Mouse (Mus musculus) hindbrain, postnatal 0 days (tissue): ENCODE results near the gene Rpl29. TPM values are rescaled to one million over a fixed set of nuclear protein-coding genes. Genes with fewer than 3 reads are reported as not detected.

Experiments used
- ATAC-seq: fragments of 200-750 bp; cut with Nextera tagmentation; 2 replicates; pipeline ENCODE4 v1.8.0; 2017; ENCODE audit warnings: mild to moderate bottlenecking, moderate TSS enrichment, moderate library complexity
- DNase-seq: peaks from one replicate; pipeline ENCODE4 v3.0.0-alpha.2; 2015; ENCODE audit warnings: low spot score
- H3K27ac ChIP-seq: fragments of 300-500 bp; sonication (generic); 2 replicates; pipeline ENCODE4 v1.5.1; 2014; ENCODE audit warnings: mild to moderate bottlenecking
- H3K27me3 ChIP-seq: fragments of 300-500 bp; sonication (generic); 2 replicates; pipeline ENCODE4 v1.6.1; 2014; ENCODE audit warnings: low read length, mixed read lengths; ENCODE audit not compliant: insufficient read depth
- H3K36me3 ChIP-seq: fragments of 300-500 bp; sonication (generic); 2 replicates; pipeline ENCODE4 v1.6.1; 2014; ENCODE audit warnings: low read length, mixed read lengths; ENCODE audit not compliant: insufficient read depth
- H3K4me1 ChIP-seq: fragments of 300-500 bp; sonication (generic); 2 replicates; pipeline ENCODE4 v1.6.1; 2014; ENCODE audit warnings: antibody characterized with exemption, low read length, mixed read lengths; ENCODE audit not compliant: insufficient read depth
- H3K4me2 ChIP-seq: fragments of 300-500 bp; sonication (generic); 2 replicates; pipeline ENCODE4 v1.6.1; 2014; ENCODE audit warnings: low read depth, mild to moderate bottlenecking, low read length, moderate library complexity, mixed read lengths
- H3K4me3 ChIP-seq: fragments of 300-500 bp; sonication (generic); 2 replicates; pipeline ENCODE4 v1.5.1; 2014; ENCODE audit warnings: low read length
- H3K9ac ChIP-seq: fragments of 300-500 bp; sonication (generic); replicated peaks from 2 replicates; pipeline ENCODE4 v1.6.1; 2014; ENCODE audit warnings: mild to moderate bottlenecking, low read length, moderate library complexity, mixed read lengths
- H3K9me3 ChIP-seq: fragments of 300-500 bp; sonication (generic); 2 replicates; pipeline ENCODE4 v1.6.1; 2016; ENCODE audit warnings: low read length, mixed read lengths
- CTCF ChIP-seq: IDR thresholded peaks from 2 replicates; pipeline ENCODE4 v1.5.1; 2016; ENCODE audit warnings: antibody characterized with exemption, control low read depth, low read depth
- WGBS: fragments of 180-500 bp; shearing (Covaris S2); extraction: QIAGEN DNeasy Blood & Tissue Kit; methylation state at CpG from one replicate; pipeline ENCODE4 v1.1.7; 2014; 5-methylcytosine and 5-hydroxymethylcytosine counted together
- polyA plus RNA-seq: library from polyadenylated mRNA; unstranded; fragments of >200 nt; fragmentation: Nextera tagmentation; extraction: Ambion mirVana; gene quantifications from 2 replicates; pipeline ENCODE4 v1.2.1, GENCODE M21; 2015
- total RNA-seq: library from RNA; depleted of rRNA; stranded (reverse); fragments of >200 nt; gene quantifications from 2 replicates; pipeline ENCODE4 v1.2.3, GENCODE M21; 2014

Rpl29 gene
- total and polyA plus RNA-seq, 2 experiments from 2014 or later: 689 to 792 TPM

GRCm38 (mm10) chr9:106410086-106410650, 19.1 kb upstream of the Rpl29 start:
- H3K4me3 ChIP-seq: no peak overlapping the region
- H3K27ac ChIP-seq: no peak overlapping the region
- no peaks in the 10 kb centered on the region for H3K4me1 ChIP-seq
- H3K9me3 ChIP-seq: no peaks in the 10 kb centered on the region
- ATAC-seq (no peak), DNase-seq (no peak)
- 82% methylated on average over 2 of the region's 2 CpGs for WGBS
- no peaks in the 10 kb centered on the region for H3K36me3 ChIP-seq
- TF ChIP-seq CTCF: no peak
- H3K9ac ChIP-seq: no peak overlapping the region
- H3K4me2 ChIP-seq: no peak overlapping the region
- H3K27me3 ChIP-seq: no peaks in the 10 kb centered on the region

- Histone ChIP-seq H3K4me1 (no peaks in the 10 kb centered on the region), H3K9ac (no peak overlapping the region), H3K36me3 (no peaks in the 10 kb centered on the region), H3K9me3 (no peaks in the 10 kb centered on the region), H3K4me2 (no peak overlapping the region), H3K27me3 (no peaks in the 10 kb centered on the region), H3K4me3 (no peak overlapping the region), H3K27ac (no peak overlapping the region)
- ATAC-seq (no peak), DNase-seq (no peak)
- 71% methylated on average over 9 of the region's 9 CpGs for WGBS
- TF ChIP-seq CTCF: no peak
Measured at GRCm38 (mm10) chr9:106411091-106411594, 18.1 kb upstream of the Rpl29 start.

GRCm38 (mm10) chr9:106411729-106412128, 17.5 kb upstream of the Rpl29 start:
- H3K9ac ChIP-seq: no peak overlapping the region

GRCm38 (mm10) chr9:106412210-106412609, 17.0 kb upstream of the Rpl29 start:
- no peaks in the 10 kb centered on the region for H3K4me1 ChIP-seq
- 76% methylated on average over 3 of the region's 3 CpGs for WGBS
- no peaks in the 10 kb centered on the region for H3K9me3 ChIP-seq

More at GRCm38 (mm10) chr9:106411729-106412128, 17.5 kb upstream of the Rpl29 start:
- Histone ChIP-seq H3K27ac (no peak overlapping the region), H3K4me3 (no peak overlapping the region), H3K36me3 (no peaks in the 10 kb centered on the region), H3K4me2 (no peak overlapping the region), H3K4me1 (no peaks in the 10 kb centered on the region), H3K9me3 (no peaks in the 10 kb centered on the region), H3K27me3 (no peaks in the 10 kb centered on the region)
- ATAC-seq (no peak), DNase-seq (no peak)
- 78% methylated on average over 6 of the region's 6 CpGs for whole genome bisulfite sequencing
- TF ChIP-seq CTCF: no peak

GRCm38 (mm10) chr9:106413606-106414005, 15.6 kb upstream of the Rpl29 start:
- Histone ChIP-seq H3K27ac (no peak overlapping the region), H3K9ac (no peak overlapping the region), H3K36me3 (no peaks in the 10 kb centered on the region), H3K4me2 (no peak overlapping the region), H3K4me1 (peaks cover 4% of the 10 kb centered on the region; the same call in 1 of the 2 replicates), H3K4me3 (no peak overlapping the region), H3K9me3 (no peaks in the 10 kb centered on the region), H3K27me3 (no peaks in the 10 kb centered on the region)
- ATAC-seq (no peak), DNase-seq (no peak)
- whole genome bisulfite sequencing: 82% methylated on average over 5 of the region's 5 CpGs
- TF ChIP-seq CTCF: no peak

More at GRCm38 (mm10) chr9:106412210-106412609, 17.0 kb upstream of the Rpl29 start:
- H3K27me3 ChIP-seq: no peaks in the 10 kb centered on the region
- H3K9ac ChIP-seq: no peak overlapping the region
- H3K27ac ChIP-seq: no peak overlapping the region
- H3K4me2 ChIP-seq: no peak overlapping the region
- TF ChIP-seq CTCF: no peak
- no peak for DNase-seq
- no peak for ATAC-seq
- no peak overlapping the region for H3K4me3 ChIP-seq
- H3K36me3 ChIP-seq: no peaks in the 10 kb centered on the region

GRCm38 (mm10) chr9:106416826-106417225, 12.4 kb upstream of the Rpl29 start:
- Histone ChIP-seq H3K4me3 (no peak overlapping the region), H3K9me3 (no peaks in the 10 kb centered on the region), H3K4me2 (no peak overlapping the region), H3K4me1 (peaks cover 17% of the 10 kb centered on the region), H3K27ac (no peak overlapping the region), H3K27me3 (no peaks in the 10 kb centered on the region), H3K36me3 (no peaks in the 10 kb centered on the region), H3K9ac (no peak overlapping the region)
- ATAC-seq (no peak), DNase-seq (no peak)
- 93% methylated on average over 6 of the region's 6 CpGs for WGBS
- no peak for TF ChIP-seq CTCF
